8 mouse cellular contexts compared by ENCODE assay signal in genomic region chr9:95559059-95559935, GRCm38 (mm10). TPM values are rescaled to one million over a fixed set of nuclear protein-coding genes. Genes with fewer than 3 reads are reported as not detected.
DNase-seq lines count a peak whose midpoint lies in the region; ATAC-seq lines count a peak whose summit lies in the region.

TSS of gene Paqr9 (plus strand) at chr9:95559657.

- no peaks in the 10 kb centered on the region for H3K36me3 ChIP-seq in hindbrain, embryonic 16.5 days (ENCODE audit: control insufficient read depth, insufficient read depth, low read length)
- H3K36me3 ChIP-seq in midbrain, embryonic 14.5 days (ENCODE audit: control insufficient read depth, insufficient read depth, low read length): no peaks in the 10 kb centered on the region
- H3K36me3 ChIP-seq in stomach, embryonic 16.5 days (ENCODE audit: control insufficient read depth, insufficient read depth, low read length): no peaks in the 10 kb centered on the region

- peaks cover 28% of the 10 kb centered on the region for H3K4me1 ChIP-seq in hindbrain, embryonic 16.5 days (ENCODE audit: control insufficient read depth, insufficient read depth, low read depth, low read length)
- peaks cover 17% of the 10 kb centered on the region for H3K4me1 ChIP-seq in midbrain, embryonic 14.5 days (ENCODE audit: control insufficient read depth, insufficient read depth, low read length)
- H3K4me1 ChIP-seq in stomach, embryonic 16.5 days (ENCODE audit: control insufficient read depth, insufficient read depth, low read length): no peaks in the 10 kb centered on the region

- peak; percentile 30 for DNase-seq in gastrocnemius, postnatal 14 days
- DNase-seq in gastrocnemius, adult 18-20 months (ENCODE audit: low spot score): no peak
- peak; percentile 76 for DNase-seq in cerebellum, adult 9-10 months
- DNase-seq in left cerebral cortex, postnatal 10 days (ENCODE audit: extremely low spot score in 1 of 2, low spot score in 2 of 2): peak; percentile 27 to 78
- peak; percentile 85 for DNase-seq in midbrain, embryonic 14.5 days

- WGBS in hindbrain, embryonic 16.5 days: under 1% methylated on average over 73 of the region's 118 CpGs
- WGBS in midbrain, embryonic 14.5 days: under 1% methylated on average over 92 of the region's 118 CpGs
- under 1% methylated on average over 58 of the region's 118 CpGs for WGBS in stomach, embryonic 16.5 days

- intact Hi-C loops in gastrocnemius, postnatal 14 days (cut with DNase I; ENCODE audit: low total_unique reads): no loop called here
- intact Hi-C loops in left cerebral cortex, postnatal 10 days (cut with DNase I): no loop called here

- peak within 1 kb of the TSS; percentile 84 for H3K27ac ChIP-seq in hindbrain, embryonic 16.5 days (ENCODE audit: low read depth, low read length)
- peak within 1 kb of the TSS; percentile 83 for H3K27ac ChIP-seq in midbrain, embryonic 14.5 days (replicated peaks; ENCODE audit: low read depth, low read length)
- no peak within 1 kb of the TSS for H3K27ac ChIP-seq in stomach, embryonic 16.5 days (ENCODE audit: low read length)

- H3K4me2 ChIP-seq in hindbrain, embryonic 16.5 days (ENCODE audit: low read length): peak within 1 kb of the TSS; percentile 96
- peak within 1 kb of the TSS; percentile 91 for H3K4me2 ChIP-seq in midbrain, embryonic 14.5 days (ENCODE audit: low read length)
- peak within 1 kb of the TSS; percentile 91 for H3K4me2 ChIP-seq in stomach, embryonic 16.5 days (ENCODE audit: low read depth, low read length)

- ATAC-seq in frontal cortex, adult (ENCODE audit: low TSS enrichment): peak; percentile 45
- peak; percentile 71 for ATAC-seq in hindbrain, embryonic 16.5 days
- ATAC-seq in midbrain, embryonic 14.5 days (ENCODE audit: low FRiP score, low TSS enrichment): peak; percentile 73
- ATAC-seq in stomach, embryonic 16.5 days (ENCODE audit: insufficient read depth, low FRiP score): peak; percentile 58

- peak within 1 kb of the TSS; percentile 88 for H3K9ac ChIP-seq in hindbrain, embryonic 16.5 days (ENCODE audit: low read depth, low read length)
- peak within 1 kb of the TSS; percentile 82 for H3K9ac ChIP-seq in midbrain, embryonic 14.5 days (replicated peaks; ENCODE audit: low read length)
- peak within 1 kb of the TSS; percentile 65 for H3K9ac ChIP-seq in stomach, embryonic 16.5 days (ENCODE audit: low read length)

- peak within 1 kb of the TSS; percentile 83 for H3K4me3 ChIP-seq in hindbrain, embryonic 16.5 days (ENCODE audit: low read length)
- peak within 1 kb of the TSS; percentile 67 for H3K4me3 ChIP-seq in midbrain, embryonic 14.5 days (replicated peaks; ENCODE audit: low read depth, low read length)
- H3K4me3 ChIP-seq in stomach, embryonic 16.5 days (replicated peaks; ENCODE audit: low read length): peak within 1 kb of the TSS; percentile 58

- peaks cover 6% of the 10 kb centered on the region for H3K27me3 ChIP-seq in hindbrain, embryonic 16.5 days (replicated peaks; ENCODE audit: control insufficient read depth, insufficient read depth, low read length)
- peaks cover 27% of the 10 kb centered on the region for H3K27me3 ChIP-seq in midbrain, embryonic 14.5 days (ENCODE audit: control insufficient read depth, insufficient read depth, low read length)
- peaks cover 66% of the 10 kb centered on the region for H3K27me3 ChIP-seq in stomach, embryonic 16.5 days (ENCODE audit: control insufficient read depth, insufficient read depth, low read length)

- no peaks in the 10 kb centered on the region for H3K9me3 ChIP-seq in hindbrain, embryonic 16.5 days (ENCODE audit: control insufficient read depth, low read length)
- H3K9me3 ChIP-seq in midbrain, embryonic 14.5 days (ENCODE audit: control insufficient read depth, low read length): no peaks in the 10 kb centered on the region
- H3K9me3 ChIP-seq in stomach, embryonic 16.5 days (replicated peaks; ENCODE audit: control insufficient read depth, low read length): no peaks in the 10 kb centered on the region

RNA-seq across cellular contexts. Expression of gene Paqr9, which starts in this region (rescaled TPM):
- total RNA-seq in gastrocnemius, postnatal 14 days (2021): 1 to 10 TPM; 4.5 to 4.8 TPM
- 1 to 10 TPM; 2.0 to 3.2 TPM for total RNA-seq in gastrocnemius, adult 18-20 months (2021)
- 5.0 and 6.1 TPM in 2 replicates for polyA plus RNA-seq in hindbrain, embryonic 16.5 days (2015; fragmentation: Nextera tagmentation; extraction: Ambion mirVana)
- 10 to 100 TPM; 38.1 to 38.8 TPM for total RNA-seq in left cerebral cortex, postnatal 10 days (2021)
- 4.7 and 6.0 TPM in 2 replicates for polyA plus RNA-seq in midbrain, embryonic 14.5 days (2014; fragmentation: Nextera tagmentation; extraction: Ambion mirVana)
- 0.47 and 0.53 TPM in 2 replicates for polyA plus RNA-seq in stomach, embryonic 16.5 days (2015; fragmentation: Nextera tagmentation; extraction: Ambion mirVana)

Comparison
In these comparisons a context has a peak if more than half of its experiments do, and no peak if none do; other contexts are left out.
1. RNA of gene Paqr9 (total RNA-seq): 38.1 to 38.8 TPM in left cerebral cortex, postnatal 10 days; 4.5 to 4.8 TPM in gastrocnemius, postnatal 14 days and 2.0 to 3.2 TPM in gastrocnemius, adult 18-20 months; every median in the first group is over 4 times any median in the second.
2. Peak in ATAC-seq, H3K4me3 ChIP-seq, H3K9ac ChIP-seq and H3K4me2 ChIP-seq in stomach, embryonic 16.5 days; RNA of the gene not detected or under 1 TPM.
3. Peak in every context shown above with its lines, with median percentiles within 50 percentile points of each other: ATAC-seq, H3K4me2 ChIP-seq, H3K4me3 ChIP-seq and H3K9ac ChIP-seq.